Comparison of ENCODE assay signal across 15 mouse cellular contexts in genomic region chr1:125694338-125694737, GRCm38 (mm10). TPM values are rescaled to one million over a fixed set of nuclear protein-coding genes. Genes with fewer than 3 reads are reported as not detected.
DNase-seq lines count a peak whose midpoint lies in the region; ATAC-seq and TF ChIP-seq lines count a peak whose summit lies in the region.
"Had no signal": no experiment of that assay in that cellular context is flagged by ENCODE, and none has a peak within 500 bp of the region (broad histone marks: within the 10 kb centered on the region; RNA-seq: fewer than 3 reads in every experiment).

No protein-coding gene starts in this region.

- TF ChIP-seq POLR2A in small intestine, adult 2 months (IDR thresholded peaks at IDR 0.05; ENCODE audit: low read depth, low read length), result no peak

- 69% methylated on average over 5 of the region's 5 CpGs for WGBS in intestine, embryonic 14.5 days
- 27% methylated on average over 5 of the region's 5 CpGs for WGBS in small intestine, adult 2 months
- WGBS in midbrain, postnatal 0 days, result 86% methylated on average over 5 of the region's 5 CpGs

- no peaks in the 10 kb centered on the region for H3K36me3 ChIP-seq in intestine, embryonic 14.5 days (ENCODE audit: control insufficient read depth, insufficient read depth, low read length)
- no peaks in the 10 kb centered on the region for H3K36me3 ChIP-seq in small intestine, adult 2 months (ENCODE audit: control insufficient read depth, insufficient read depth, low read length)
- H3K36me3 ChIP-seq in midbrain, postnatal 0 days (ENCODE audit: insufficient read depth, low read length), result no peaks in the 10 kb centered on the region
- H3K36me3 ChIP-seq: embryonic facial prominence, embryonic 15.5 days; neural tube, embryonic 15.5 days had no signal

- DNase-seq in 416B (ENCODE audit: low read depth) (peak; percentile 68), liver (peak; percentile 17)
- DNase-seq in intestine, embryonic 14.5 days (ENCODE audit: low spot score), result no peak
- DNase-seq in adrenal gland, adult 2 months, result no peak
- DNase-seq in adrenal gland, adult 8-10 months, result no peak
- no peak for DNase-seq in midbrain, postnatal 0 days (ENCODE audit: low spot score)
- DNase-seq: cerebellum, adult 18-20 months; heart, adult 11 months; lung, embryonic 14.5 days had no signal

- no peak overlapping the region for H3K4me2 ChIP-seq in intestine, embryonic 14.5 days (ENCODE audit: low read length)
- H3K4me2 ChIP-seq in midbrain, postnatal 0 days (ENCODE audit: low read depth, low read length, poor library complexity, severe bottlenecking), result no peak overlapping the region
- H3K4me2 ChIP-seq: embryonic facial prominence, embryonic 15.5 days; lung, embryonic 14.5 days; neural tube, embryonic 15.5 days had no signal

- no peak overlapping the region for H3K9ac ChIP-seq in intestine, embryonic 14.5 days (ENCODE audit: low read length)
- H3K9ac ChIP-seq in midbrain, postnatal 0 days (replicated peaks; ENCODE audit: low read length, poor library complexity, severe bottlenecking), result no peak overlapping the region
- H3K9ac ChIP-seq: embryonic facial prominence, embryonic 15.5 days; lung, embryonic 14.5 days; neural tube, embryonic 15.5 days had no signal

- H3K27ac ChIP-seq in intestine, embryonic 14.5 days (ENCODE audit: low read depth), result no peak overlapping the region
- peak overlapping the region; percentile 76 for H3K27ac ChIP-seq in small intestine, adult 2 months (ENCODE audit: insufficient read depth, low read depth, low read length)
- H3K27ac ChIP-seq in midbrain, postnatal 0 days (ENCODE audit: low read depth, low read length), result no peak overlapping the region
- H3K27ac ChIP-seq: embryonic facial prominence, embryonic 15.5 days; hindbrain, postnatal 0 days; neural tube, embryonic 15.5 days had no signal

- H3K27me3 ChIP-seq in intestine, embryonic 14.5 days (replicated peaks; ENCODE audit: control insufficient read depth, insufficient read depth, low read length), result no peaks in the 10 kb centered on the region
- no peaks in the 10 kb centered on the region for H3K27me3 ChIP-seq in small intestine, adult 2 months (ENCODE audit: control insufficient read depth, insufficient read depth, low read length)
- no peaks in the 10 kb centered on the region for H3K27me3 ChIP-seq in midbrain, postnatal 0 days (ENCODE audit: insufficient read depth, low read length)
- H3K27me3 ChIP-seq: embryonic facial prominence, embryonic 15.5 days; neural tube, embryonic 15.5 days had no signal

- peak; percentile 64; the same call in 1 of the 2 replicates for ATAC-seq in intestine, embryonic 14.5 days (replicated peaks; ENCODE audit: low FRiP score, low TSS enrichment, low read depth)
- no peak for ATAC-seq in midbrain, postnatal 0 days (ENCODE audit: low FRiP score)
- ATAC-seq: CD4-positive, CD25-positive, alpha-beta regulatory T cell, adult 4 months; forebrain, embryonic 14.5 days; hindbrain, postnatal 0 days had no signal

- no peaks in the 10 kb centered on the region for H3K9me3 ChIP-seq in intestine, embryonic 14.5 days (ENCODE audit: control insufficient read depth, low read length)
- H3K9me3 ChIP-seq in midbrain, postnatal 0 days (ENCODE audit: low read length), result no peaks in the 10 kb centered on the region
- H3K9me3 ChIP-seq: embryonic facial prominence, embryonic 15.5 days; neural tube, embryonic 15.5 days had no signal

- H3K4me1 ChIP-seq in intestine, embryonic 14.5 days (replicated peaks; ENCODE audit: control insufficient read depth, insufficient read depth, low read length), result 0 out of 2 replicates have a peak, but pooled peaks cover 3% of the 10 kb centered on the region
- H3K4me1 ChIP-seq in small intestine, adult 2 months (ENCODE audit: control insufficient read depth, insufficient read depth, insufficient read length, low read length), result peaks cover 16% of the 10 kb centered on the region; the same call in 1 of the 2 replicates
- no peaks in the 10 kb centered on the region for H3K4me1 ChIP-seq in midbrain, postnatal 0 days (ENCODE audit: insufficient read depth, low read length)
- H3K4me1 ChIP-seq: embryonic facial prominence, embryonic 15.5 days; neural tube, embryonic 15.5 days had no signal

- no peak for TF ChIP-seq CTCF in small intestine, adult 2 months (IDR thresholded peaks at IDR 0.05; ENCODE audit: extremely low read depth, insufficient read length, insufficient replicate concordance, low read depth, low read length)
- TF ChIP-seq CTCF in midbrain, postnatal 0 days (IDR thresholded peaks at IDR 0.05), result no peak

- H3K4me3 ChIP-seq in intestine, embryonic 14.5 days (ENCODE audit: low read depth, low read length), result no peak overlapping the region
- H3K4me3 ChIP-seq in small intestine, adult 2 months (ENCODE audit: low read depth, low read length), result no peak overlapping the region
- H3K4me3 ChIP-seq in midbrain, postnatal 0 days (ENCODE audit: low read depth, low read length), result no peak overlapping the region
- H3K4me3 ChIP-seq: embryonic facial prominence, embryonic 15.5 days; neural tube, embryonic 15.5 days had no signal

RNA-seq across cellular contexts. Expression of gene Gpr39, which starts 17.5 kb away (rescaled TPM):
- 5.7 and 6.3 TPM in 2 replicates for polyA plus RNA-seq in intestine, embryonic 14.5 days (2014; fragmentation: Nextera tagmentation; extraction: Ambion mirVana)
- 10.6 and 45.4 TPM in 2 replicates for polyA plus RNA-seq in small intestine, adult 2 months (2012; rRNA removed)
- under 1 TPM in 1 of 2 experiments, not detected in 1; 0.52 TPM for total RNA-seq in adrenal gland, adult 2 months (2021)
- 0.08 and 0.25 TPM in 2 replicates for polyA plus RNA-seq in adrenal gland, adult 2 months (2012; rRNA removed)
- under 1 TPM in 3 of 4 experiments, not detected in 1; 0.10 to 0.22 (median 0.17) TPM for total RNA-seq in adrenal gland, adult 8-10 months (2022)
- total RNA-seq in midbrain, postnatal 0 days (2014; rRNA removed), result 1.6 TPM in 1 of 2 replicates, not detected in the other
- polyA plus RNA-seq in midbrain, postnatal 0 days (2015; fragmentation: Nextera tagmentation; extraction: Ambion mirVana), result 0.06 TPM in 1 of 2 replicates, not detected in the other
- polyA plus RNA-seq: CD4-positive, CD25-positive, alpha-beta regulatory T cell, adult 4 months; forebrain, embryonic 14.5 days had no signal

Comparison
In these comparisons a context has a peak if more than half of its experiments do, and no peak if none do; other contexts are left out.
1. DNase-seq: peak in 416B (single experiment) and liver (single experiment); none in intestine, embryonic 14.5 days (single experiment), adrenal gland, adult 2 months (single experiment), adrenal gland, adult 8-10 months (single experiment) and midbrain, postnatal 0 days (single experiment).